Comparison of ENCODE assay signal across 16 mouse cellular contexts in genomic region chr5:81661611-81662390, GRCm38 (mm10).
DNase-seq lines count a peak whose midpoint lies in the region; ATAC-seq and TF ChIP-seq lines count a peak whose summit lies in the region.
"Had no signal": no experiment of that assay in that cellular context is flagged by ENCODE, and none has a peak within 500 bp of the region (broad histone marks: within the 10 kb centered on the region; RNA-seq: fewer than 3 reads in every experiment).

No protein-coding gene starts in this region.

- H3K4me3 ChIP-seq in ES-E14 (ENCODE audit: insufficient read depth in 1 of 2, low read depth in 1 of 2, low read length in 2 of 2, poor library complexity in 1 of 2, severe bottlenecking in 1 of 2), result no peak overlapping the region
- no peak overlapping the region for H3K4me3 ChIP-seq in hindbrain, embryonic 12.5 days
- H3K4me3 ChIP-seq in midbrain, embryonic 15.5 days, result no peak overlapping the region
- no peak overlapping the region for H3K4me3 ChIP-seq in layer of hippocampus, adult 2 months
- no peak overlapping the region for H3K4me3 ChIP-seq in intestine, embryonic 16.5 days (ENCODE audit: low read length)

- H3K9me3 ChIP-seq in ES-E14 (ENCODE audit: control insufficient read depth, insufficient read depth, low read depth, low read length), result no peaks in the 10 kb centered on the region
- H3K9me3 ChIP-seq in hindbrain, embryonic 12.5 days (replicated peaks), result no peaks in the 10 kb centered on the region
- no peaks in the 10 kb centered on the region for H3K9me3 ChIP-seq in midbrain, embryonic 15.5 days
- H3K9me3 ChIP-seq in intestine, embryonic 16.5 days (ENCODE audit: control insufficient read depth, low read length), result no peaks in the 10 kb centered on the region

- H3K9ac ChIP-seq in ES-E14 (ENCODE audit: insufficient read depth, low read depth, low read length, poor library complexity, severe bottlenecking), result no peak overlapping the region
- H3K9ac ChIP-seq in hindbrain, embryonic 12.5 days, result no peak overlapping the region
- no peak overlapping the region for H3K9ac ChIP-seq in midbrain, embryonic 15.5 days
- no peak overlapping the region for H3K9ac ChIP-seq in intestine, embryonic 16.5 days (ENCODE audit: low read depth, low read length)
- H3K9ac ChIP-seq: liver, embryonic 14.5 days had no signal

- DNase-seq in cerebellum, adult 9-11 months, result no peak
- DNase-seq in ES-E14 (ENCODE audit: low read depth, low spot score), result peak; percentile 28
- no peak for DNase-seq in layer of hippocampus, adult 2 months (ENCODE audit: low spot score in 2 of 2)
- no peak for DNase-seq in adrenal gland, postnatal 10 days
- DNase-seq: cerebellum, adult 11-12 months; heart, adult 18-20 months; heart, postnatal 10 days; kidney, postnatal 25 days; layer of hippocampus, postnatal 36 days; lung, postnatal 36 days had no signal

- no peak overlapping the region for H3K4me2 ChIP-seq in hindbrain, embryonic 12.5 days (replicated peaks)
- no peak overlapping the region for H3K4me2 ChIP-seq in midbrain, embryonic 15.5 days
- H3K4me2 ChIP-seq in intestine, embryonic 16.5 days (ENCODE audit: low read depth, low read length), result no peak overlapping the region

- WGBS in hindbrain, embryonic 12.5 days, result 23% methylated on average over 6 of the region's 6 CpGs
- 20% methylated on average over 6 of the region's 6 CpGs for WGBS in midbrain, embryonic 15.5 days
- 60% methylated on average over 6 of the region's 6 CpGs for WGBS in intestine, embryonic 16.5 days

- no peak overlapping the region for H3K27ac ChIP-seq in ES-E14 (ENCODE audit: insufficient read depth, low read depth, low read length, poor library complexity, severe bottlenecking)
- peak overlapping the region; percentile 52 for H3K27ac ChIP-seq in hindbrain, embryonic 12.5 days
- no peak overlapping the region for H3K27ac ChIP-seq in midbrain, embryonic 15.5 days
- no peak overlapping the region for H3K27ac ChIP-seq in layer of hippocampus, adult 2 months
- H3K27ac ChIP-seq in intestine, embryonic 16.5 days (ENCODE audit: low read length), result no peak overlapping the region
- H3K27ac ChIP-seq: liver, embryonic 14.5 days had no signal

- no peak for TF ChIP-seq CTCF in layer of hippocampus, adult 2 months (conservative IDR thresholded peaks at IDR 0.05)

- H3K4me1 ChIP-seq in ES-E14 (ENCODE audit: control insufficient read depth in 2 of 2, insufficient read depth in 2 of 2, low read length in 2 of 2, poor library complexity in 1 of 2), result no peaks in the 10 kb centered on the region
- H3K4me1 ChIP-seq in hindbrain, embryonic 12.5 days, result peaks cover 5% of the 10 kb centered on the region; the same call in 1 of the 2 replicates
- 0 out of 2 replicates have a peak, but pooled peaks cover 5% of the 10 kb centered on the region for H3K4me1 ChIP-seq in midbrain, embryonic 15.5 days
- no peaks in the 10 kb centered on the region for H3K4me1 ChIP-seq in intestine, embryonic 16.5 days (ENCODE audit: control insufficient read depth, insufficient read depth, low read length)

- in situ Hi-C loops in ES-E14 (cut with MboI; ENCODE audit: low sequenced_read_pairs in 2 of 2, unreplicated experiment in 2 of 2), result no loop called here

- no peaks in the 10 kb centered on the region for H3K27me3 ChIP-seq in hindbrain, embryonic 12.5 days
- no peaks in the 10 kb centered on the region for H3K27me3 ChIP-seq in midbrain, embryonic 15.5 days (replicated peaks)
- H3K27me3 ChIP-seq in intestine, embryonic 16.5 days (replicated peaks; ENCODE audit: control insufficient read depth, insufficient read depth, low read length), result no peaks in the 10 kb centered on the region

- H3K36me3 ChIP-seq in ES-E14 (ENCODE audit: control insufficient read depth, insufficient read depth, low read length, poor library complexity, severe bottlenecking), result no peaks in the 10 kb centered on the region
- peaks cover 1% of the 10 kb centered on the region; the same call in 1 of the 2 replicates for H3K36me3 ChIP-seq in hindbrain, embryonic 12.5 days
- no peaks in the 10 kb centered on the region for H3K36me3 ChIP-seq in midbrain, embryonic 15.5 days (replicated peaks)
- H3K36me3 ChIP-seq in intestine, embryonic 16.5 days (ENCODE audit: control insufficient read depth, insufficient read depth, low read length), result no peaks in the 10 kb centered on the region

- ATAC-seq in cerebellum, adult (ENCODE audit: insufficient number of reproducible peaks, low FRiP score, low TSS enrichment), result peak; percentile 26; the same call in 1 of the 2 replicates
- ATAC-seq in hindbrain, embryonic 12.5 days (ENCODE audit: low FRiP score), result peak; percentile 90
- peak; percentile 69; the same call in 1 of the 2 replicates for ATAC-seq in midbrain, embryonic 15.5 days (replicated peaks)
- ATAC-seq in intestine, embryonic 16.5 days, result no peak
- ATAC-seq: intestine, postnatal 0 days had no signal

TF ChIP-seq in ES-E14, 5 proteins besides CTCF, POLR2A, EP300 and RAD21:
- TF ChIP-seq HCFC1 (IDR thresholded peaks at IDR 0.05; ENCODE audit: borderline replicate concordance, insufficient read depth, low read length), result no peak
- TF ChIP-seq CHD2 (IDR thresholded peaks at IDR 0.05; ENCODE audit: low read depth, low read length), result no peak
- no peak for TF ChIP-seq ZNF384 (IDR thresholded peaks at IDR 0.05; ENCODE audit: low read depth, low read length)
- TF ChIP-seq MAFK (IDR thresholded peaks at IDR 0.05; ENCODE audit: insufficient read depth, low read depth, low read length), result no peak
- TF ChIP-seq ZC3H11A (IDR thresholded peaks at IDR 0.05; ENCODE audit: borderline replicate concordance, low read depth, low read length), result no peak
